Mouse (Mus musculus) forebrain, embryonic 14.5 days (tissue): Measurements from ENCODE around the gene Col18a1. TPM values are rescaled to one million over a fixed set of nuclear protein-coding genes. Genes with fewer than 3 reads are reported as not detected.

ENCODE experiments used
- ATAC-seq: fragments of 200-750 bp; cut with Nextera tagmentation; 2 replicates; pipeline ENCODE4 v1.8.0; 2017; ENCODE audit warnings: mild to moderate bottlenecking, moderate library complexity
- DNase-seq: peaks from one replicate; pipeline ENCODE4 v3.0.0-alpha.2; 2015; ENCODE audit warnings: low spot score
- H3K27ac ChIP-seq: fragments of 300-500 bp; sonication (generic); 2 replicates; pipeline ENCODE4 v1.5.1; 2014; ENCODE audit warnings: low read depth, mild to moderate bottlenecking, control low read depth, low read length, moderate library complexity
- H3K27me3 ChIP-seq: fragments of 300-500 bp; sonication (generic); replicated peaks from 2 replicates; pipeline ENCODE4 v1.6.1; 2014; ENCODE audit warnings: low read length, control low read depth, mixed read lengths; ENCODE audit not compliant: control insufficient read depth, insufficient read depth
- H3K36me3 ChIP-seq: fragments of 300-500 bp; sonication (generic); 2 replicates; pipeline ENCODE4 v1.6.1; 2014; ENCODE audit warnings: low read length, control low read depth; ENCODE audit not compliant: control insufficient read depth, insufficient read depth
- H3K4me1 ChIP-seq: fragments of 300-500 bp; sonication (generic); 2 replicates; pipeline ENCODE4 v1.6.1; 2014; ENCODE audit warnings: antibody characterized with exemption, low read length, control low read depth; ENCODE audit not compliant: control insufficient read depth, insufficient read depth
- H3K4me2 ChIP-seq: fragments of 300-500 bp; sonication (generic); 2 replicates; pipeline ENCODE4 v1.6.1; 2014; ENCODE audit warnings: mild to moderate bottlenecking, control low read depth, low read length
- H3K4me3 ChIP-seq: fragments of 300-500 bp; sonication (generic); 2 replicates; pipeline ENCODE4 v1.5.1; 2014; ENCODE audit warnings: low read depth, low read length, control low read depth
- H3K9ac ChIP-seq: fragments of 300-500 bp; sonication (generic); 2 replicates; pipeline ENCODE4 v1.6.1; 2014; ENCODE audit warnings: mild to moderate bottlenecking, low read length, control low read depth, moderate library complexity
- H3K9me3 ChIP-seq: fragments of 300-500 bp; sonication (generic); replicated peaks from 2 replicates; pipeline ENCODE4 v1.6.1; 2016; ENCODE audit warnings: low read length, control low read depth, mixed read lengths; ENCODE audit not compliant: control insufficient read depth
- WGBS: fragments of 180-500 bp; shearing (Covaris S2); extraction: QIAGEN DNeasy Blood & Tissue Kit; methylation state at CpG from one replicate; pipeline ENCODE4 v1.1.7; 2014; 5-methylcytosine and 5-hydroxymethylcytosine counted together
- polyA plus RNA-seq: library from polyadenylated mRNA; unstranded; fragments of >200 nt; fragmentation: Nextera tagmentation; extraction: Ambion mirVana; gene quantifications from 2 replicates; pipeline ENCODE4 v1.2.1, GENCODE M21; 2014

The Col18a1 gene
- polyA plus RNA-seq, 1 experiment from 2014 or later, result 21.3 TPM

GRCm38 (mm10) chr10:77164437-77165052 is 1.8 kb downstream of the Col18a1 start:
- Histone ChIP-seq H3K9ac (peak overlapping the region; percentile 64; the same call in 1 of the 2 replicates), H3K4me3 (0 out of 2 replicates have a peak overlapping the region, but pooled peaks have one; percentile 47)
- 2% methylated on average over 9 of the region's 9 CpGs for WGBS

DNA sequence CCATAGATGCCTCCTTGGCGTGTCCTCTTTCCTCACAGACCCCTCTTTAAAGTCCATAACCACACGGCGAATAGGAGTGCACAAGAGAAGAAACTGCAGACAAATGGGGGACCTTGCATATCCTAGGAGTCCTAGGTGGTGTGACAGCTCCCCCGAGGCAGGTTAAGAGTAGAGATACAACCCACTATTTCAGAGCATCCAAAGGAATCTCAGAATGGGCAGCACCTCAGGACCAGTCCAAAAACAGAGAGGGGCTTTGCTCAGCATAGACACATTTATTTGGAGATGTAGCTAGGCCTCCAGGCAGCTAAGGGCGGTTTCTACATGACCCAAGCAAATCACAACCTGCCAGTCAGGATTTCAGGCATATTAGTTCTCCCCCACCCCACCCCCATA is 2.3 kb downstream of the Col18a1 start:
- H3K4me1 ChIP-seq, result peaks cover 6% of the 10 kb centered on the region
- no peak overlapping the region for H3K9ac ChIP-seq
- peak overlapping the region; percentile 91 for H3K4me2 ChIP-seq
- H3K36me3 ChIP-seq, result no peaks in the 10 kb centered on the region
- no peak overlapping the region for H3K4me3 ChIP-seq
- DNase-seq, result no peak
- no peak overlapping the region for H3K27ac ChIP-seq
- H3K27me3 ChIP-seq, result no peaks in the 10 kb centered on the region
- WGBS, result 15% methylated on average over 5 of the region's 5 CpGs
- H3K9me3 ChIP-seq, result no peaks in the 10 kb centered on the region
- no peak for ATAC-seq

More at GRCm38 (mm10) chr10:77164437-77165052, 1.8 kb downstream of the Col18a1 start:
- DNase-seq (no peak), ATAC-seq (no peak)
- peaks cover 4% of the 10 kb centered on the region for H3K4me1 ChIP-seq
- H3K27me3 ChIP-seq, result no peaks in the 10 kb centered on the region
- H3K9me3 ChIP-seq, result no peaks in the 10 kb centered on the region
- no peaks in the 10 kb centered on the region for H3K36me3 ChIP-seq
- no peak overlapping the region; the same call in 1 of the 2 replicates for H3K27ac ChIP-seq
- H3K4me2 ChIP-seq, result peak overlapping the region; percentile 91

DNA sequence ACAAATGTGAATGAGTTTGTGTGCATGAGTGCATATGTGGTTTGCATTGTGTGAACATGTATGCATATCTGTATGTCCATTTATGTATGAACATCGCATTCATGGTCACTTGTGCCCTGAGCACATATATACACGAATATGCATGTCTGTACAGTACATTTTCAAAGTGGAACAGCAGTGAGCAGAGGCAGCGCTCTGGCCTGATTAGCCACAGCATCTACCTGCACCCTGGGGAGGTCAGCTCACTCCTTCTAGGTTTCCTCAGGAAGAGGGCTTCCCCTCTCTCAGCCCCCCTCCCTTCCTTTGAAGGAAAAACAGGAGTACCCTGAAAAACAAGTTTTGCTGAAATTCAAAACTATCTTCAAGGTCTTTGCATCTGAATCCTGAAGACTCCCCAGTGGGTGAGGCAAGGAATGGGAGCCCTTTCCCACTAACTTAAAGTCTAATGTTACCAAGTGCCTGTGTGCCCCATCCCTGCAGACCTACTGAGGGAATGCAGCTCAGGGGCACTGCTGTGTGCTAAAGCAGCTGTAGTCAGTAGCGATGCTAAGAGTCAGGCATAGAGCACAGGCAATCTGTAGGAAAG is 2.9 kb downstream of the Col18a1 start:
- ATAC-seq, result no peak

GRCm38 (mm10) chr10:77159573-77159972 is 6.8 kb downstream of the Col18a1 start:
- H3K4me1 ChIP-seq, result peaks cover 8% of the 10 kb centered on the region
- no peaks in the 10 kb centered on the region for H3K9me3 ChIP-seq
- ATAC-seq (no peak), DNase-seq (no peak)
- no peaks in the 10 kb centered on the region for H3K36me3 ChIP-seq
- WGBS, result 81% methylated on average over 8 of the region's 8 CpGs
- no peaks in the 10 kb centered on the region for H3K27me3 ChIP-seq
- no peak overlapping the region for H3K27ac ChIP-seq
- no peak overlapping the region for H3K9ac ChIP-seq
- no peak overlapping the region for H3K4me3 ChIP-seq
- no peak overlapping the region for H3K4me2 ChIP-seq

More for the DNA sequence above, 2.9 kb downstream of the Col18a1 start:
- H3K9me3 ChIP-seq, result no peaks in the 10 kb centered on the region
- no peak overlapping the region for H3K9ac ChIP-seq
- no peak for DNase-seq
- peak overlapping the region; percentile 91; the same call in 1 of the 2 replicates for H3K4me2 ChIP-seq
- peaks cover 10% of the 10 kb centered on the region for H3K4me1 ChIP-seq
- H3K27ac ChIP-seq, result no peak overlapping the region
- H3K27me3 ChIP-seq, result no peaks in the 10 kb centered on the region
- WGBS, result 55% methylated on average over 4 of the region's 4 CpGs
- H3K36me3 ChIP-seq, result no peaks in the 10 kb centered on the region
- H3K4me3 ChIP-seq, result no peak overlapping the region

DNA sequence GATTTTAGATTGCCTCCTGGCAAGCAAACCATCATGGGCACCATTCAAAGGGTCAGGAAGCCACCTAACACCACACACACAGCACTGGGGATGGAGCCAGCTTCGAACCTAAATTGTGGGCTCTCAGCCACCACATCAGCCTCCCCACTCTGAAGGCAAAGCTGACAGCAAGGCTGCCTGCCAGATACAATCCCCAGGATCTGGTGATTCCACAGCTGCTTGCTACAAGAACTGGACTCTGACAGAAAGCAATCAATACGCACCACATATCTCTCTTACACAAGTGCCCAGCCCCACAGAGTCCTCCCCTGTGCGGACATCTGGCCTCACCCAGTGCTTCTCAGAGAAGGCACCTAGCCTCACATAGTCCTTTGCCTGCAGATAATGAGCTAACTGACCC is 7.4 kb downstream of the Col18a1 start:
- DNase-seq (no peak), ATAC-seq (no peak)
- no peak overlapping the region for H3K4me2 ChIP-seq
- WGBS, result 66% methylated on average over 3 of the region's 3 CpGs
- no peaks in the 10 kb centered on the region for H3K36me3 ChIP-seq
- H3K4me3 ChIP-seq, result no peak overlapping the region
- H3K27me3 ChIP-seq, result no peaks in the 10 kb centered on the region
- H3K9ac ChIP-seq, result no peak overlapping the region
- no peaks in the 10 kb centered on the region for H3K9me3 ChIP-seq
- peaks cover 8% of the 10 kb centered on the region for H3K4me1 ChIP-seq
- H3K27ac ChIP-seq, result no peak overlapping the region

GRCm38 (mm10) chr10:77157245-77158019 is 8.9 kb downstream of the Col18a1 start:
- DNase-seq, result no peak
- Histone ChIP-seq H3K4me2 (no peak overlapping the region), H3K9me3 (no peaks in the 10 kb centered on the region), H3K9ac (no peak overlapping the region), H3K36me3 (no peaks in the 10 kb centered on the region), H3K27ac (no peak overlapping the region), H3K4me1 (peaks cover 11% of the 10 kb centered on the region), H3K4me3 (no peak overlapping the region), H3K27me3 (no peaks in the 10 kb centered on the region)
- 39% methylated on average over 11 of the region's 11 CpGs for WGBS
- no peak for ATAC-seq

- no peak overlapping the region for H3K4me2 ChIP-seq
These were observed 14.1 kb downstream of the Col18a1 start for GRCm38 (mm10) chr10:77152178-77152621.

DNA sequence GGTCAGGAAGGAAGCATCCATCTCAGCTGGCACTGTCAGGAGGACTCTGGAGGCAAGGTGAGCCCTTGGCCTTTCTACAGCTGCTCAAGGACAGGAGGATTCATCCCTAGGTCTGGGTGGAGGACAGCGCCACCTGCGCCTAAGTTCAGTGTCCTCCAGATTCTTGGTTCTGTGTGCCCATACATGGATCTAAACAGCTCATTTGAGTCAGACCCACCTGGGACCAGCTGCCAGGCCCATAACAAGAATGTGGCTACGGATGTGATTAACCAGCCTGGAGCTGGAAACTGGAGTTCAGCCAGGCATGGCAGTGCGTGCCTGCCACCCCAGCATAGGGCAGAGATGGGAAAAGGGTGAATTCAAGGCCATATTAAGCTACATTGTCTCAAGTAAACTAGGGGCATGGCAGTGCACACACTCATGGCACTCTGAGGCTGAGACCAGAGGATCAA is 14.8 kb downstream of the Col18a1 start:
- Histone ChIP-seq H3K4me3 (no peak overlapping the region), H3K4me2 (peak overlapping the region; percentile 30), H3K9ac (peak overlapping the region; percentile 21; the same call in 1 of the 2 replicates), H3K9me3 (no peaks in the 10 kb centered on the region), H3K27ac (peak overlapping the region; percentile 73), H3K27me3 (no peaks in the 10 kb centered on the region), H3K4me1 (peaks cover 28% of the 10 kb centered on the region), H3K36me3 (no peaks in the 10 kb centered on the region)
- DNase-seq, result peak; percentile 46
- peak; percentile 33 for ATAC-seq
- 19% methylated on average over 4 of the region's 4 CpGs for WGBS

More at GRCm38 (mm10) chr10:77152178-77152621, 14.1 kb downstream of the Col18a1 start:
- DNase-seq (peak; percentile 84), ATAC-seq (peak; percentile 67)
- no peak overlapping the region for H3K4me3 ChIP-seq
- WGBS, result 0% methylated on average over 2 of the region's 2 CpGs
- H3K9ac ChIP-seq, result no peak overlapping the region
- H3K36me3 ChIP-seq, result no peaks in the 10 kb centered on the region
- no peaks in the 10 kb centered on the region for H3K9me3 ChIP-seq
- peaks cover 26% of the 10 kb centered on the region for H3K4me1 ChIP-seq
- no peaks in the 10 kb centered on the region for H3K27me3 ChIP-seq
- H3K27ac ChIP-seq, result no peak overlapping the region
